Mouse (Mus musculus) limb, embryonic 14.5 days (tissue): ENCODE measurements around the gene Lsm14a. TPM values are rescaled to one million over a fixed set of nuclear protein-coding genes. Genes with fewer than 3 reads are reported as not detected.

Experiments used
- ATAC-seq: fragments of 200-750 bp; cut with Nextera tagmentation; 2 replicates; pipeline ENCODE4 v1.8.0; 2017; ENCODE audit warnings: low read depth, moderate number of reproducible peaks, moderate TSS enrichment; ENCODE audit not compliant: low FRiP score
- DNase-seq: peaks from one replicate; pipeline ENCODE4 v3.0.0-alpha.2; 2015; ENCODE audit warnings: low spot score
- H3K27ac ChIP-seq: fragments of 300-500 bp; sonication (generic); replicated peaks from 2 replicates; pipeline ENCODE4 v1.5.1; 2014; ENCODE audit warnings: low read depth, mild to moderate bottlenecking, low read length, moderate library complexity, mixed read lengths
- H3K27me3 ChIP-seq: fragments of 300-500 bp; sonication (generic); 2 replicates; pipeline ENCODE4 v1.6.1; 2014; ENCODE audit warnings: low read length, mixed read lengths; ENCODE audit not compliant: control insufficient read depth, insufficient read depth
- H3K36me3 ChIP-seq: fragments of 300-500 bp; sonication (generic); 2 replicates; pipeline ENCODE4 v1.6.1; 2014; ENCODE audit warnings: mild to moderate bottlenecking, low read length, moderate library complexity, mixed read lengths; ENCODE audit not compliant: control insufficient read depth, insufficient read depth
- H3K4me1 ChIP-seq: fragments of 300-500 bp; sonication (generic); 2 replicates; pipeline ENCODE4 v1.6.1; 2014; ENCODE audit warnings: antibody characterized with exemption, low read length, mixed read lengths; ENCODE audit not compliant: control insufficient read depth, insufficient read depth
- H3K4me2 ChIP-seq: fragments of 300-500 bp; sonication (generic); replicated peaks from 2 replicates; pipeline ENCODE4 v1.6.1; 2014; ENCODE audit warnings: low read depth, mild to moderate bottlenecking, low read length, moderate library complexity; ENCODE audit not compliant: severe bottlenecking
- H3K4me3 ChIP-seq: fragments of 300-500 bp; sonication (generic); replicated peaks from 2 replicates; pipeline ENCODE4 v1.5.1; 2014; ENCODE audit warnings: low read length
- H3K9ac ChIP-seq: fragments of 300-500 bp; sonication (generic); 2 replicates; pipeline ENCODE4 v1.6.1; 2014; ENCODE audit warnings: mild to moderate bottlenecking, low read depth, low read length, moderate library complexity; ENCODE audit not compliant: severe bottlenecking
- H3K9me3 ChIP-seq: fragments of 300-500 bp; sonication (generic); 2 replicates; pipeline ENCODE4 v1.6.1; 2016; ENCODE audit warnings: low read length; ENCODE audit not compliant: control insufficient read depth
- POLR2A ChIP-seq: fragments of 200-500 bp; IDR thresholded peaks from 2 replicates; pipeline ENCODE4 v1.8.0; 2012; ENCODE audit warnings: inconsistent platforms, mild to moderate bottlenecking, moderate library complexity, borderline replicate concordance; ENCODE audit not compliant: insufficient read depth, insufficient read length; ENCODE audit errors: extremely low read depth
- WGBS: fragments of 180-500 bp; shearing (Covaris S2); extraction: QIAGEN DNeasy Blood & Tissue Kit; methylation state at CpG from one replicate; pipeline ENCODE4 v1.1.7; 2014; 5-methylcytosine and 5-hydroxymethylcytosine counted together
- polyA plus RNA-seq, 2 experiments: library from polyadenylated mRNA; depleted of rRNA in 1 of 2; stranded (reverse) in 1 of 2; unstranded in 1 of 2; fragments of >200 nt; fragmentation: Nextera tagmentation in 1 of 2; extraction: Ambion mirVana in 1 of 2; gene quantifications; 2 replicates each; pipeline versions ENCODE4 v1.2.1 to v1.2.3; 2012 to 2014

The Lsm14a gene
- polyA plus RNA-seq, 2 experiments: 65.8 to 87.0 TPM

- no peak for ATAC-seq
- no peaks in the 10 kb centered on the region; the same call in 1 of the 2 replicates for H3K4me1 ChIP-seq
- no peak overlapping the region for H3K4me3 ChIP-seq
- 0 out of 2 replicates have a peak overlapping the region, but pooled peaks have one; percentile 13 for H3K27ac ChIP-seq
- no peak overlapping the region for H3K9ac ChIP-seq
- WGBS: 75% methylated on average over 1 of the region's 1 CpGs
- H3K4me2 ChIP-seq: no peak overlapping the region
- DNase-seq: no peak
- no peaks in the 10 kb centered on the region for H3K27me3 ChIP-seq
- H3K36me3 ChIP-seq: 0 out of 2 replicates have a peak, but pooled peaks cover 6% of the 10 kb centered on the region
- no peaks in the 10 kb centered on the region for H3K9me3 ChIP-seq
- no peak for TF ChIP-seq POLR2A
Observed at GRCm38 (mm10) chr7:34302651-34303050, 90.5 kb downstream of the Lsm14a start.

GRCm38 (mm10) chr7:34301952-34302351 is 91.2 kb downstream of the Lsm14a start:
- 78% methylated on average over 3 of the region's 3 CpGs for WGBS
- no peak for DNase-seq
- Histone ChIP-seq H3K27me3 (no peaks in the 10 kb centered on the region), H3K4me3 (no peak overlapping the region), H3K4me2 (no peak overlapping the region), H3K9me3 (no peaks in the 10 kb centered on the region), H3K9ac (no peak overlapping the region), H3K4me1 (no peaks in the 10 kb centered on the region; the same call in 1 of the 2 replicates), H3K27ac (no peak overlapping the region), H3K36me3 (0 out of 2 replicates have a peak, but pooled peaks cover 6% of the 10 kb centered on the region)
- no peak for ATAC-seq
- no peak for TF ChIP-seq POLR2A

- Histone ChIP-seq H3K27me3 (no peaks in the 10 kb centered on the region), H3K4me3 (no peak overlapping the region), H3K9ac (no peak overlapping the region), H3K4me2 (no peak overlapping the region), H3K36me3 (0 out of 2 replicates have a peak, but pooled peaks cover 6% of the 10 kb centered on the region), H3K27ac (no peak overlapping the region), H3K9me3 (no peaks in the 10 kb centered on the region), H3K4me1 (no peaks in the 10 kb centered on the region; the same call in 1 of the 2 replicates)
- WGBS: 99% methylated on average over 2 of the region's 2 CpGs
- TF ChIP-seq POLR2A: no peak
- ATAC-seq (no peak), DNase-seq (no peak)
Observed at GRCm38 (mm10) chr7:34298818-34299217, 94.3 kb downstream of the Lsm14a start.

- Histone ChIP-seq H3K4me1 (no peaks in the 10 kb centered on the region), H3K27ac (no peak overlapping the region), H3K9me3 (no peaks in the 10 kb centered on the region), H3K4me3 (no peak overlapping the region), H3K36me3 (no peaks in the 10 kb centered on the region), H3K4me2 (no peak overlapping the region), H3K9ac (no peak overlapping the region), H3K27me3 (no peaks in the 10 kb centered on the region)
- 98% methylated on average over 3 of the region's 3 CpGs for WGBS
- no peak for DNase-seq
- TF ChIP-seq POLR2A: no peak
- no peak for ATAC-seq
Observed at GRCm38 (mm10) chr7:34296124-34296523, 97.0 kb downstream of the Lsm14a start.

Other genes starting within 250 kb of the Lsm14a start
- 132 and 147 TPM in 2 replicates for gene Uba2, start 223.7 kb downstream of the Lsm14a start, polyA plus RNA-seq (2012; rRNA removed)
- gene Uba2, start 223.7 kb downstream of the Lsm14a start, polyA plus RNA-seq (2014; fragmentation: Nextera tagmentation; extraction: Ambion mirVana): 182 and 195 TPM in 2 replicates
- 44.0 and 44.5 TPM in 2 replicates for gene Pdcd2l, start 196.7 kb downstream of the Lsm14a start, polyA plus RNA-seq (2012; rRNA removed)
- 49.9 and 57.1 TPM in 2 replicates for gene Pdcd2l, start 196.7 kb downstream of the Lsm14a start, polyA plus RNA-seq (2014; fragmentation: Nextera tagmentation; extraction: Ambion mirVana)
- 256 and 301 TPM in 2 replicates for gene Gpi1, start 163.0 kb downstream of the Lsm14a start, polyA plus RNA-seq (2012; rRNA removed)
- gene Gpi1, start 163.0 kb downstream of the Lsm14a start, polyA plus RNA-seq (2014; fragmentation: Nextera tagmentation; extraction: Ambion mirVana): 275 and 281 TPM in 2 replicates
- gene Gm6096, start 142.3 kb downstream of the Lsm14a start, polyA plus RNA-seq (2012; rRNA removed): not detected in 2 replicates
- gene Gm6096, start 142.3 kb downstream of the Lsm14a start, polyA plus RNA-seq (2014; fragmentation: Nextera tagmentation; extraction: Ambion mirVana): 0.54 and 0.55 TPM in 2 replicates
- gene 4931406P16Rik, start 79.8 kb downstream of the Lsm14a start, polyA plus RNA-seq (2012; rRNA removed): 34.3 and 41.9 TPM in 2 replicates
- gene 4931406P16Rik, start 79.8 kb downstream of the Lsm14a start, polyA plus RNA-seq (2014; fragmentation: Nextera tagmentation; extraction: Ambion mirVana): 31.6 and 39.3 TPM in 2 replicates